Mouse (Mus musculus): Measurements from ENCODE around the gene Shisa4. TPM values are rescaled to one million over a fixed set of nuclear protein-coding genes. Genes with fewer than 3 reads are reported as not detected.

Gene Shisa4
- total and polyA plus RNA-seq, 2 experiments from 2014 or later: 98.2 to 120 TPM

- H3K9me3 ChIP-seq (ENCODE audit: low read length): no peaks in the 10 kb centered on the region
- WGBS: 39% methylated on average over 4 of the region's 4 CpGs
- no peak overlapping the region for H3K4me2 ChIP-seq (ENCODE audit: low read depth)
- no peaks in the 10 kb centered on the region for H3K4me1 ChIP-seq (ENCODE audit: insufficient read depth)
- ATAC-seq: no peak
- no peak for DNase-seq
- H3K27ac ChIP-seq (ENCODE audit: low read depth, low read length): no peak overlapping the region
- H3K27me3 ChIP-seq (ENCODE audit: insufficient read depth, low read length): no peaks in the 10 kb centered on the region
- no peaks in the 10 kb centered on the region for H3K36me3 ChIP-seq (ENCODE audit: insufficient read depth)
- TF ChIP-seq CTCF (IDR thresholded peaks at IDR 0.05; ENCODE audit: low read depth): no peak
- no peak overlapping the region for H3K9ac ChIP-seq
- H3K4me3 ChIP-seq (ENCODE audit: low read depth, low read length): no peak overlapping the region
Measured at GRCm38 (mm10) chr1:135347498-135348169, 27.4 kb downstream of the Shisa4 start.

GRCm38 (mm10) chr1:135346891-135347290 is 28.1 kb downstream of the Shisa4 start:
- Histone ChIP-seq H3K4me1 (ENCODE audit: insufficient read depth) (no peaks in the 10 kb centered on the region), H3K9me3 (ENCODE audit: low read length) (no peaks in the 10 kb centered on the region), H3K4me3 (ENCODE audit: low read depth, low read length) (no peak overlapping the region), H3K27ac (ENCODE audit: low read depth, low read length) (no peak overlapping the region), H3K36me3 (ENCODE audit: insufficient read depth) (no peaks in the 10 kb centered on the region), H3K27me3 (ENCODE audit: insufficient read depth, low read length) (no peaks in the 10 kb centered on the region), H3K4me2 (ENCODE audit: low read depth) (no peak overlapping the region), H3K9ac (no peak overlapping the region)
- no peak for TF ChIP-seq CTCF (IDR thresholded peaks at IDR 0.05; ENCODE audit: low read depth)
- WGBS: 54% methylated on average over 3 of the region's 3 CpGs
- no peak for DNase-seq
- no peak for ATAC-seq

- no peak for ATAC-seq
- DNase-seq: no peak
- Histone ChIP-seq H3K36me3 (ENCODE audit: insufficient read depth) (no peaks in the 10 kb centered on the region), H3K9ac (no peak overlapping the region), H3K9me3 (ENCODE audit: low read length) (no peaks in the 10 kb centered on the region), H3K4me1 (ENCODE audit: insufficient read depth) (no peaks in the 10 kb centered on the region), H3K27me3 (ENCODE audit: insufficient read depth, low read length) (no peaks in the 10 kb centered on the region), H3K4me2 (ENCODE audit: low read depth) (no peak overlapping the region), H3K4me3 (ENCODE audit: low read depth, low read length) (no peak overlapping the region), H3K27ac (ENCODE audit: low read depth, low read length) (no peak overlapping the region)
- TF ChIP-seq CTCF (IDR thresholded peaks at IDR 0.05; ENCODE audit: low read depth): no peak
- WGBS: 58% methylated on average over 4 of the region's 4 CpGs
Measured at GRCm38 (mm10) chr1:135344026-135344425, 31.0 kb downstream of the Shisa4 start.

GRCm38 (mm10) chr1:135341947-135342346 is 33.1 kb downstream of the Shisa4 start:
- H3K9me3 ChIP-seq (ENCODE audit: low read length): no peaks in the 10 kb centered on the region
- H3K4me2 ChIP-seq (ENCODE audit: low read depth): no peak overlapping the region
- no peak for TF ChIP-seq CTCF (IDR thresholded peaks at IDR 0.05; ENCODE audit: low read depth)
- H3K9ac ChIP-seq: no peak overlapping the region
- no peak overlapping the region for H3K27ac ChIP-seq (ENCODE audit: low read depth, low read length)
- no peak overlapping the region for H3K4me3 ChIP-seq (ENCODE audit: low read depth, low read length)
- no peaks in the 10 kb centered on the region for H3K27me3 ChIP-seq (ENCODE audit: insufficient read depth, low read length)
- ATAC-seq (no peak), DNase-seq (no peak)
- WGBS: 87% methylated on average over 8 of the region's 8 CpGs
- H3K4me1 ChIP-seq (ENCODE audit: insufficient read depth): no peaks in the 10 kb centered on the region
- no peaks in the 10 kb centered on the region for H3K36me3 ChIP-seq (ENCODE audit: insufficient read depth)

GRCm38 (mm10) chr1:135330578-135330977 is 44.5 kb downstream of the Shisa4 start:
- H3K36me3 ChIP-seq (ENCODE audit: insufficient read depth): no peaks in the 10 kb centered on the region
- H3K4me2 ChIP-seq (ENCODE audit: low read depth): no peak overlapping the region
- no peak for ATAC-seq
- H3K4me1 ChIP-seq (ENCODE audit: insufficient read depth): no peaks in the 10 kb centered on the region
- TF ChIP-seq CTCF (IDR thresholded peaks at IDR 0.05; ENCODE audit: low read depth): no peak
- H3K9me3 ChIP-seq (ENCODE audit: low read length): no peaks in the 10 kb centered on the region
- 78% methylated on average over 6 of the region's 6 CpGs for WGBS
- DNase-seq: no peak
- no peak overlapping the region for H3K4me3 ChIP-seq (ENCODE audit: low read depth, low read length)
- no peak overlapping the region for H3K9ac ChIP-seq
- H3K27ac ChIP-seq (ENCODE audit: low read depth, low read length): no peak overlapping the region
- no peaks in the 10 kb centered on the region for H3K27me3 ChIP-seq (ENCODE audit: insufficient read depth, low read length)

GRCm38 (mm10) chr1:135328368-135328767 is 46.7 kb downstream of the Shisa4 start:
- TF ChIP-seq CTCF (IDR thresholded peaks at IDR 0.05; ENCODE audit: low read depth): no peak
- H3K27ac ChIP-seq (ENCODE audit: low read depth, low read length): no peak overlapping the region
- no peaks in the 10 kb centered on the region for H3K4me1 ChIP-seq (ENCODE audit: insufficient read depth)
- ATAC-seq (no peak), DNase-seq (no peak)
- no peak overlapping the region for H3K4me2 ChIP-seq (ENCODE audit: low read depth)
- no peak overlapping the region for H3K9ac ChIP-seq
- 69% methylated on average over 5 of the region's 5 CpGs for WGBS
- no peak overlapping the region for H3K4me3 ChIP-seq (ENCODE audit: low read depth, low read length)
- no peaks in the 10 kb centered on the region for H3K27me3 ChIP-seq (ENCODE audit: insufficient read depth, low read length)
- H3K36me3 ChIP-seq (ENCODE audit: insufficient read depth): no peaks in the 10 kb centered on the region
- no peaks in the 10 kb centered on the region for H3K9me3 ChIP-seq (ENCODE audit: low read length)

- no peak for TF ChIP-seq CTCF (IDR thresholded peaks at IDR 0.05; ENCODE audit: low read depth)
- no peak for ATAC-seq
Measured at GRCm38 (mm10) chr1:135325934-135326333, 49.1 kb downstream of the Shisa4 start.

More at GRCm38 (mm10) chr1:135325934-135326333, 49.1 kb downstream of the Shisa4 start:
- H3K4me2 ChIP-seq (ENCODE audit: low read depth): no peak overlapping the region
- no peak overlapping the region for H3K9ac ChIP-seq
- no peak overlapping the region for H3K4me3 ChIP-seq (ENCODE audit: low read depth, low read length)
- H3K27ac ChIP-seq (ENCODE audit: low read depth, low read length): no peak overlapping the region
- WGBS: 85% methylated on average over 2 of the region's 2 CpGs
- no peak for DNase-seq
- no peaks in the 10 kb centered on the region for H3K9me3 ChIP-seq (ENCODE audit: low read length)
- H3K27me3 ChIP-seq (ENCODE audit: insufficient read depth, low read length): no peaks in the 10 kb centered on the region
- no peaks in the 10 kb centered on the region for H3K4me1 ChIP-seq (ENCODE audit: insufficient read depth)
- H3K36me3 ChIP-seq (ENCODE audit: insufficient read depth): no peaks in the 10 kb centered on the region

All from forebrain, postnatal 0 days (tissue).